In genomic region chr14:56810781-56811690, GRCm38 (mm10) we compare ENCODE assay signal across 8 mouse cellular contexts. TPM values are rescaled to one million over a fixed set of nuclear protein-coding genes. Genes with fewer than 3 reads are reported as not detected.
DNase-seq lines count a peak whose midpoint lies in the region; ATAC-seq and TF ChIP-seq lines count a peak whose summit lies in the region.
"Not testable (repeated sequence)": the region's sequence is repeated elsewhere in the genome, so short reads cannot be mapped to it uniquely, and the experiment has no call there.

No protein-coding gene starts in this region.

- H3K4me1 ChIP-seq in bone marrow, adult 2 months (ENCODE audit: control insufficient read depth, insufficient read depth, low read length); embryonic facial prominence, embryonic 15.5 days: not testable (repeated sequence)
- peaks cover 14% of the 10 kb centered on the region for H3K4me1 ChIP-seq in heart, embryonic 10.5 days
- H3K4me1 ChIP-seq in liver, embryonic 12.5 days: peaks cover 32% of the 10 kb centered on the region

- H3K79me2 ChIP-seq in myocyte (ENCODE audit: control insufficient read depth, insufficient read depth): peaks cover 40% of the 10 kb centered on the region

- not testable (repeated sequence) for TF ChIP-seq CTCF in bone marrow, adult 2 months (IDR thresholded peaks at IDR 0.05; ENCODE audit: control insufficient read depth, insufficient read depth, low read length)

- DNase-seq in 416B (ENCODE audit: low read depth): peak; percentile 67
- DNase-seq in heart, embryonic 10.5 days (ENCODE audit: low spot score): peak; percentile 78
- DNase-seq in kidney, adult 9 months: peak; percentile 52
- DNase-seq in spleen, postnatal 4 days (ENCODE audit: low spot score in 2 of 2): peak; percentile 58 to 82

- H3K9me3 ChIP-seq in embryonic facial prominence, embryonic 15.5 days (replicated peaks); heart, embryonic 10.5 days; liver, embryonic 12.5 days (replicated peaks): not testable (repeated sequence)

- H3ac ChIP-seq in myocyte (ENCODE audit: control insufficient read depth, insufficient read length): peak overlapping the region; percentile 71

- H3K27ac ChIP-seq in bone marrow, adult 2 months (ENCODE audit: control insufficient read depth, insufficient read depth, low read depth, low read length, poor library complexity): peak overlapping the region; percentile 96
- peak overlapping the region; percentile 91 for H3K27ac ChIP-seq in embryonic facial prominence, embryonic 15.5 days (replicated peaks)
- peak overlapping the region; percentile 92 for H3K27ac ChIP-seq in heart, embryonic 10.5 days
- peak overlapping the region; percentile 91 for H3K27ac ChIP-seq in liver, embryonic 12.5 days

- H3K4me2 ChIP-seq in embryonic facial prominence, embryonic 15.5 days (replicated peaks): peak overlapping the region; percentile 51
- H3K4me2 ChIP-seq in liver, embryonic 12.5 days: peak overlapping the region; percentile 78
- peak overlapping the region; percentile 72 for H3K4me2 ChIP-seq in myocyte (ENCODE audit: low read depth)

- not testable (repeated sequence) for ATAC-seq in embryonic facial prominence, embryonic 15.5 days (ENCODE audit: insufficient number of reproducible peaks, low FRiP score, low TSS enrichment, low read depth)
- ATAC-seq in liver, embryonic 12.5 days: peak; percentile 83

- H3K27me3 ChIP-seq in embryonic facial prominence, embryonic 15.5 days; heart, embryonic 10.5 days (ENCODE audit: insufficient read depth, poor library complexity, severe bottlenecking); liver, embryonic 12.5 days (replicated peaks); myocyte (ENCODE audit: control insufficient read depth, insufficient read depth, insufficient read length): not testable (repeated sequence)

- WGBS in bone marrow, adult 2 months: under 1% methylated on average over 44 of the region's 86 CpGs
- under 1% methylated on average over 24 of the region's 86 CpGs for WGBS in embryonic facial prominence, embryonic 15.5 days
- WGBS in heart, embryonic 10.5 days: under 1% methylated on average over 51 of the region's 86 CpGs
- 2% methylated on average over 30 of the region's 86 CpGs for WGBS in liver, embryonic 12.5 days (ENCODE audit: insufficient replicate concordance)

- peak overlapping the region; percentile 76 for H3K4me3 ChIP-seq in bone marrow, adult 2 months (replicated peaks; ENCODE audit: control insufficient read depth, low read depth, low read length)
- peak overlapping the region; percentile 65 for H3K4me3 ChIP-seq in embryonic facial prominence, embryonic 15.5 days (replicated peaks)
- peak overlapping the region; percentile 74 for H3K4me3 ChIP-seq in heart, embryonic 10.5 days
- H3K4me3 ChIP-seq in liver, embryonic 12.5 days: peak overlapping the region; percentile 82
- H3K4me3 ChIP-seq in myocyte: peak overlapping the region; percentile 42

- TF ChIP-seq POLR2A in bone marrow, adult 2 months (IDR thresholded peaks at IDR 0.05; ENCODE audit: borderline replicate concordance, control insufficient read depth, low read depth, low read length); myocyte (IDR thresholded peaks at IDR 0.05; ENCODE audit: insufficient read length, low read depth): not testable (repeated sequence)

- H3K36me3 ChIP-seq in embryonic facial prominence, embryonic 15.5 days; heart, embryonic 10.5 days; myocyte (ENCODE audit: control insufficient read depth, insufficient read depth): not testable (repeated sequence)
- peaks cover 18% of the 10 kb centered on the region for H3K36me3 ChIP-seq in liver, embryonic 12.5 days

- peak overlapping the region; percentile 60 for H3K9ac ChIP-seq in embryonic facial prominence, embryonic 15.5 days
- peak overlapping the region; percentile 82 for H3K9ac ChIP-seq in liver, embryonic 12.5 days

RNA-seq across cellular contexts. Expression of gene Zmym5, which starts 0.5 kb away (rescaled TPM):
- polyA plus RNA-seq in bone marrow, adult 2 months (2011; ENCODE audit: insufficient read depth, insufficient read length, low replicate concordance, missing spikeins): 9.2 and 17.4 TPM in 2 replicates
- 27.7 and 29.4 TPM in 2 replicates for polyA plus RNA-seq in embryonic facial prominence, embryonic 15.5 days (2015; fragmentation: Nextera tagmentation; extraction: Ambion mirVana)
- 16.2 and 21.3 TPM in 2 replicates for polyA plus RNA-seq in heart, embryonic 10.5 days (2016; fragmentation: Nextera tagmentation; extraction: Ambion mirVana)
- 10.9 and 11.6 TPM in 2 replicates for polyA plus RNA-seq in liver, embryonic 12.5 days (2016; fragmentation: Nextera tagmentation; extraction: Ambion mirVana)
- polyA plus RNA-seq in myocyte (2012; fragmentation: generic; extraction: Trizol): 3.5 TPM

RNA-seq across cellular contexts. Expression of gene Pspc1, which starts 32.9 kb away (rescaled TPM):
- 21.8 and 27.4 TPM in 2 replicates for polyA plus RNA-seq in bone marrow, adult 2 months (2011; ENCODE audit: insufficient read depth, insufficient read length, low replicate concordance, missing spikeins)
- 23.1 and 24.8 TPM in 2 replicates for polyA plus RNA-seq in embryonic facial prominence, embryonic 15.5 days (2015; fragmentation: Nextera tagmentation; extraction: Ambion mirVana)
- polyA plus RNA-seq in heart, embryonic 10.5 days (2016; fragmentation: Nextera tagmentation; extraction: Ambion mirVana): 28.3 and 29.2 TPM in 2 replicates
- polyA plus RNA-seq in liver, embryonic 12.5 days (2016; fragmentation: Nextera tagmentation; extraction: Ambion mirVana): 19.4 and 21.7 TPM in 2 replicates
- polyA plus RNA-seq in myocyte (2012; fragmentation: generic; extraction: Trizol): 9.6 TPM
